Mouse (Mus musculus) spleen, postnatal 4 days (tissue): ENCODE results near the gene Hip1r.
"Not testable (repeated sequence)": the region's sequence is repeated elsewhere in the genome, so short reads cannot be mapped to it uniquely, and the experiment has no call there.

ENCODE experiments used
- DNase-seq, 2 experiments: peaks; one replicate each; pipeline ENCODE4 v3.0.0; 2022; ENCODE audit warnings: low spot score in 2 of 2

Hip1r gene

DNA sequence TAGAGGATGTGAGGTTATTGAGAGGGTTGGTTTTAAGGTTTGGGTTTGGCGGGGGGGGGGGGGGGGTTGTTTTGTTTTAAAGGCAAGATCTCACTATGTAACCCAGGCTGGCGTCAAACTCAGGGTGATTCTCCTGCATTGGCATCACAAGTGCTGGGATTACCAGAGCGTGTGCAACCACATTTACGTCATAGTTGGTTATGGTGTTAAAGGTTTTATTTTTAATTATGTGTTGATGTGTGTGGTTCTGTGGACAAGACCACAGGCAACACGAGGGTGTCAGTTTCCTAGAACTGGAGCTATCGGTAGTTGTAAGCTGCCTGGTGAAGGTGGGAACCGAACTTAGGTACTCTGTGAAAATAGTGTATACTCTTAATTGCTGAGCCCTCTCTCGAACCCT lies 62.4 kb downstream of the Hip1r start:
- no peak for DNase-seq

DNA sequence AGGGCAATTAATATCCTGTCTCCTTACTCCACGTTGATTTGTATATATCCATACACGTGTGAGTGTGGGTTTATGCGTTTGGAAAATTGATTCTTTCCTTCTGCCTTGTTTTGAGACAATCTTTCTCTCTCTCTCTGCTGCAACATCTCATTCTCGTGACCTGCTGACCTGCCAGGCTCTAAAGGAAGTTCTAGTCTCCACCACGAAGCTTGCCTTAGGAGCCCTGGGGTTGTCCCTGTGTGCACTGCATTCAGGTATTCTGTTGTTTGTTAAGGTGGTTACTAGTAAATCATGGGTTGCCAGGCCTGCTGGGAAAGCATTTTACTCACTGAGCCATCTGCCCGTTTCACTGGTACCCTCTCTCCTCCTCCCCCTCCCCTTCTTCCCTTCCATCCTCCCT lies 62.9 kb downstream of the Hip1r start:
- no peak for DNase-seq

DNA sequence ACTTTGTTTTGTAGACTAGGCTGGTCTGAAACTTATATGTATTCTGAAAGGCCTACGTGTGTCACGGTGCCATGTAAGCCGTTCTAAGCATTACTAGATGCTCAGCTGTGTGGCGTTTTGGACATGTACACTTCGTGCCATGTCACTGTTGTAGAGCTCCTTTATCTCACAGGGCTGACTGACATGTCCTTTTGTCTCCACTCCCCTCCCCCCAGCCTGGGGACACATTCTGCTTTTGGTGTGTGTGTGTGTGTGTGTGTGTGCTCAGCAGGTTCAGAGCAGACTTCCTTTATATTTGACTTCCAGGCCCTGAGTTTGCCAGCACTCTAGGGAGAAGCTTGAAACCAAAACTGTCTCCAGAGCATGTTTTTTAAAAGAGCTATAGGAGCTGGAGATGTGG lies 63.4 kb downstream of the Hip1r start:
- no peak for DNase-seq

DNA sequence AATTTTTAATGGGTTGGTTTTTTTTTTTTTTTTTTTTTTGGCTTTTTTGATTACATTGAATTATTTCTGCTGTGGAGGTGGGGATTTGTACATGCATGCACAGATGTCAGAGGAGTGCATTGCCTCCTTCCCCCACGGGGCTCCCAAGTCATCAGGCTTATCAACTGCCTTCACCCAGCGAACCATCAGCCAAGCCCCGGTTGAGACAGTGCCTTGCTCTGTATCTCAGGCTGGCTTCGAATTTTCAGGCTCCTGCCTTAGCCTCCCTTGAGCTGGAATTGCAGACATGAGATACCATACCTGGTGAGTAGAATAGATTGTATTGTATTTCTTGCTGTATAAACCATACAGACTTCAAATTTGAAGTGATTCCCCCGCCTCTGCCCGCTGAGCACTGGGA lies 66.2 kb downstream of the Hip1r start:
- DNase-seq, result no peak

DNA sequence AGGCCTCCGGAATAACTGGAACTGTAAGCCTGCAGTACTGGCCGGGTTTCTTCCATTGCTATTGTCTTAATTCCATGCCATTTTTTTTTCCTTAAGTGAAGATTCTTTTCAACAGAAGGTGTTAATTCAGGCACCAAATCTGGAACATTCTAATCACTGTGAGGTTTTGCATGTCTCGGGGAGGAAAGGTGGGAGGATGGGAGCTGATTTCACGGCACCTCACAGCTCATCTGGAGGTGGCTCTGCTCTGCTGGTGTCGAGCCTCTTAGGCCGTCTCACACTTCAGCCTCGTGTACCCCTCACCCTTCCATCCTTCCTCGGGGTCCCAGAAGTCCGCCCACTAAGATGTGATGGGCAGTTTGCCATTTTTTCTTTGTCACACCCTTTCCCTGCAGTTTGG lies 67.7 kb downstream of the Hip1r start:
- DNase-seq, result no peak

DNA sequence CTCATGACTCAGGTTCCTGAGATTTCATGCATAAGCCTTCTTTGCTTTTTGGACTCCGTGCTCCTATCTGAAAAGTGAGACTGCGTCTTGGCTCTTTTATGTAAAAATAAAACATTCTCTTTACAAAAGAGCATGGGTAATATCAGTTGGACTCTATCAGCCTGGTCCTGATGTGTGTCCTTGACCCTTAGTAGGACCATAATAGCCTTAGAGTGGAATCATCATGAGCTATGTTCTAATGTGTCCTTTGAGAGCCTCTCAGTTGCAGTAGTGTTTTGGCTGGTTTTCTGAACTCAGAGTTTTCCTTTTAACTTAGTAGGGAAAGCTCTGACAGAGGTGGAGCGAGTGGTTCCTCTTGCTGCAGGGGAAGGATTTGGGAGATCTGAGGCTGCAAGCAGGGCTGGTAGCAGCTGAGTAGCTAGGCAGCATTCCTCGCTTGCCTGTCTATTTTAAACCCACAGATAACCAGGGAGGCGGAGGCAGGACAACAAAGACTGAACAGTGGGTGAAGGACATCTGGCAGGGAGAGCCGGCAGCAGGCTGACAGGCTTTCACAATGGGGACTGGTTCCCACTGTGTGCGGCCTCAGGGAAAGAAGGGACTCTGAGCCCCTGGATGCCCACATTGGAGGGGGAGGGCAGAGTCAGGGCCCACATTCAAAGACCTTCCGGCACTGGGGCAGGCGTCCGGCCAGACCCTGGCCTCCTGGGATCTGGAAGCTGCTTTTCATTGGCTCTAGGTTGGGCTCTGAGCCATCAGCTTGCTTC lies 70.0 kb downstream of the Hip1r start:
- no peak for DNase-seq

DNA sequence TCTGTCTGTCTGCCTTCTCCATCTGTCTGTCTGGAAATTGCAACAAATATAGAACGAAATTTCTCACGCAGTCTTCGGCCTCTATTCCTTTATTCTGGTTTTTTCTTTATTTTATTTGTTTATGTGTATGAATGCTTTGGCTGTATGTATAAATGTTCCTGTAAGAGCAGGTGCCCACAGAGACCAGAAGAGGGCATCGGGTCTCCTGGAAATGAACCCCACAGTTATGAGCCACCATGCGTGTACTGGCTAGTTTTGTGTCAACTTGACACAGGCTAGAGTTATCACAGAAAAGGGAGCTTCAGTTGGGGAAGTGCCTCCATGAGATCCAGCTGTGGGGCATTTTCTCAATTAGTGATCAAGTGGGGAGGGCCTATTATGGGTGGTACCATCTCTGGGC lies 70.6 kb downstream of the Hip1r start:
- DNase-seq, result no peak

DNA sequence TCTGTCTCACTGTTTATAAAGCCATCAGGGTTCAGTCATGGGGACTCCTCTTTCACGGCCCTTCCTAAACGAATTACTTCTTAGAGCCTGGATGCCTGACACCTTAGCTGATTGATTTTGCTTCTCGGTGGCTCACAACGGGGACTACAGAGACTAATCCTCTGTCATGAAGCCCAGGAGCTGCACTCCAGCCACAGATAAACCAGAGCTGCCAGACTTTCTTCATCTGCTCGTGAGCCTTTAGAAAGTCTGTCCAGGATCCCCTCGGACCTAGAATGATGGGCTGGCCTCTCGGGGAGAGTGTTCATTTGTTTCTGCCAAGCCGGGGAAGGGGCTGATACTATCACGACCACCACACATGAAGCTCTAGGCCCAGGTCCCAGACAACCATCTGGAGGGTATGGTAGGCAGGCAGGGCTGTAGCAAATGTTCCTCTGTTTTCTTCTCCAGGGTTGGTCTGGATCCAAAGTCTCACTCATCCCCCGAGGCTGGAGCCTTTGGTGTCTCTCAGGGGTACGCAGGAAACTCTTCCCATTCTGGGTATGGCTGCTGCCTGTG lies 72.1 kb downstream of the Hip1r start:
- no peak for DNase-seq

DNA sequence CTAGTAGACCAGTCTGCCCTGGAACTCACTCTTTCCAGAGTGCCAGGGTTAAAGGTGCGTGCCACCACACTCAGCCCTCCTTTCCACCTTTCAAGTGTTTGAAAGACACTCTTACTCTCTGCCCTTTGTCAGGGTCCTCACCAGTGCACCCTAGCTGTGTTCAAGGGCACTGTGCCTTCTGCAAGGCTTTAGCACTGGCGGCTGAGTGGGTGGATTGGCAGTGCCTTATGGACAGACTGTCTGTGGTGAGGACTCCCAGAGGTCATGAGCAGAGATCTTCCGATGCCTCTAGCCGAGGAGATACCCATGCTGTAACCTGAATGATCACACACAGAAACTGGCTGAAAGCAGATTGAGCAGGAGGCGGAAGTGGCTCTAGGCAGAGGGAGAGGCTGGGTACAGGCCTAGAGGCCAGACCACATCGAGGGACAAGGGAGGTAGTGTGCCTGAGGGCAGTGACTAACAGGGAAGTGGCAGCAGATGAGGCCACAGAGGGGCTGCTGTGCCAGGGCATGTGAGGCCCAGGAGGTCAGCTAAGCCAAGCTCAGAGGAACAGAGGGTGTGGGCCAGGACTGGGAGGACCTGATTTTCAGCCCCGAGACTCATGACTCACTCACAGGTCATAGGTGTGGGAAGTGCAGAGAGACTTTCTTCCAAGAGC lies 73.4 kb downstream of the Hip1r start:
- no peak for DNase-seq

DNA sequence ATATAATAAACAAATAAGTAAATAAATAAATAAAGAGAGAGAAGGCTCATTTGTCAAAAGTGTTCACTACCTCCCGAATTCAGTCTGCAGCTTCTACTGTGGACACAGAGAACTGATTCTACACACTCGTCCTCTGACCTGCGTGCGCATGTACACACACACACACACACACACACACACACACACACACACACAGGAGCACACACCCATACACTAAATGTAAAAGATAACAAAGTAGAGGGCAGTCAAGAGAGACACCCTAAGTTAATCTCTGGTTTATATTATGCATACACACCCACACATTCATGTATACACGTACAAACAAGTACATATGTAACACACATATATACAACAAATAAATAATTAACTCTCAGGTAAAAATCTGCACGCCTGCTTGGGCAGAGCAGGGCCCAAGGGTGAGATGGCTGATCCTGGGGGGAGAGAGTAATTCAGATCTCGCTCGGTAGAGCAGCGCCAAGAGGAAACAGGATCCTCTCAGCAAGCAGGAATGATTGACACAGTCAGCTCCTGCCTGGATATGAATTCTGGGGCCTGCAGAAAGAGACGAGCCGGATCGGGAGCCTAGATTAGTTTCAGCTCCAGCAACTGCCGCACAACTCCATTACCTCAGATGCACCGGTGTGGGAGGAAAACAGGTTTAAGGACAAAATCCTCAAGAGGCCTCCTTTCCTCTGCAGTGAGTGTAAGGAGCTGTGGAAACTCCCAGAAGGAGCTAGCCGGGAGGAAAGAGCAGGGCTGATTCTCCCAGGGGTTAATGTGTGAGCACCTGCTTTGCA lies 76.0 kb downstream of the Hip1r start:
- DNase-seq, result no peak

DNA sequence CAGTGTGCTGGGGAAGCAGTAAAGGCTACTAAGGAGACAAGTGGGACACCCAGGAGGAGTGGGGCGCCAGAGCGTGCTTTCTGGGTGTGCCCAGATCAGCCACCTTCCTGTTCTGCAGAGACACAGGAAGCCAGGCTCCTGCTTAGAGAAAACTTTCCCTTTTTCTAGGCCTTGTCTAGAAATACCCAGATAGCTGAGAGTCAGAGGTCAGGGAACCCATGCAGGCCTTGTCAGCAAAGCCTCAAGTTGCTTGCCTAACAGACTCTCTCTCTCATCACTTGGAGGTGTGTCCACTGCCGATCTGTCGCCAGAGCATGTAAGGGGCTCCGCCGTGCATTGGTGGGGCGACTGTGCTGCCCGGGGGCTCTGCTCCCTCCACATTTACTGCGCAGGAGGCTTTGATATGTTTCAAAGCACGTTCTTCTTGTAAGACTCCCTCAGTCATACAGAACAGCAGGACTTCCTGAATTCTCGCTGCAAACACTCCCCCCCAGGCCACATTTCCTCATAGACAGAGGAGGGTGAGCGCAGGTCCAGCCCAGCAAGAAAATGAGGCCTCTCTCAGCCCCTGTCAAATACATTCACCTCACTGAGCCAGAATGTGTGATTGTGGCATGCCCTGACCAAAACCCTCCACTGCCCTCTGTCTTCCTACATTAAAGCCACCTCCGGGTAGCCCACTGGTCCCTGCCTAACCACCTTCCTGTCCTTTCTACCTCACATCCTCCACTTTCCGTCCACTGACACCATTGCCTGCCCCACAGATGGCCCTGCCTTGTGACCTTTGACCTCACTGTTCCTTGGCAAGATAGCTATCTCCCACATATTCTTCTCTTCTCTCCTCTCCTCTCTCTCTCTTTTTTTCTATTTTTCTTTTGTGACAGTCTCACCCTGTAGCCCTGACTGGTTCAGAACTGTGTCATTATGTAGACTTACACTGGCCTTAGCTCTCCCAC lies 76.9 kb downstream of the Hip1r start:
- DNase-seq, result peak; percentile 54 to 75

DNA sequence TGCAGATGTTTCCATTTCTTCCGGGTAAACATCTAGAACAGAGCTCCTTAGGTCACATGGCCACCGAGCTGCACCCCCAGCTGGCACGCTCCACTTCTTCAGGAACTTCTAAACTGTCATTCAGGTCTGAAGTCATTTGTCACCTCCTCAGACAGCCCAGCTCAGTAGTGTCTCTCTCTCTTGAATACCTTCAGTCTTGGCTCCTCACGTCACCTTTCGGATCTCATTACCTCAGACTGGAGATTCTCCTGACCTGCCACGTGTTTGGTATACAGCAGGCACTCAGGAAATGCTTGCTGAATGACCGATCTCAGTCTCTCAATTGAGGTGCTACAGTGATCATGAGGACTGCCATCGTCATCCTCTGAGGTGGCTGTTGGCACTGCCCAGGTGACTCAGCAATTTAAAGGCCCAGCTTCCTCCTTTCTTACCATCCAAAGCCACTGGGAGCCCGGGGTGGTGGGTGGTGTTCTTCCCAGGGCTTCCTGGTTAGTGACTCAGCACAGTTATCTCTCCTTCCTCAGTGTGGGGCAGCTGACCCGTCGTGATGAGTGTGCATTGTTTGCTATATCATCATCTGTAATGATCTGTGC lies 78.6 kb downstream of the Hip1r start:
- DNase-seq, result peak; percentile 74 to 81

DNA sequence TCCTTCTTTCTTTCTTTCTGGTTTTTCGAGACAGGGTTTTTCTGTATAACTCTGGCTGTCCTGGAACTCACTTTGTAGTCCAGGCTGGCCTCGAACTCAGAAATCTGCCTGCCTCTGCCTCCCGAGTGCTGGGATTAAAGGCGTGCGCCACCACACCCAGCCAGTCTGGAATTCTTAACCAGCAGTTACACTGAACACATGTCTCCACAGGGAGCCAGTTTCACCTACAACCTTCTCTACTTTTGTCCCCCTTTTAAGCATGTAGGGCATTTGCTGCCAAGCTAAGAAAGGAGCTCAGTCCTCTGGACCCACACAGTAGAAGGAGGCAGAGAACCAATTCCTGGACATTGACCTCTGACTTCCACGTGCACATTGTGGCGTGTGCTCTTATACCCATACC lies 79.2 kb downstream of the Hip1r start:
- DNase-seq, result not testable (repeated sequence)
